9 mouse cellular contexts compared by ENCODE assay signal in the genomic region with DNA sequence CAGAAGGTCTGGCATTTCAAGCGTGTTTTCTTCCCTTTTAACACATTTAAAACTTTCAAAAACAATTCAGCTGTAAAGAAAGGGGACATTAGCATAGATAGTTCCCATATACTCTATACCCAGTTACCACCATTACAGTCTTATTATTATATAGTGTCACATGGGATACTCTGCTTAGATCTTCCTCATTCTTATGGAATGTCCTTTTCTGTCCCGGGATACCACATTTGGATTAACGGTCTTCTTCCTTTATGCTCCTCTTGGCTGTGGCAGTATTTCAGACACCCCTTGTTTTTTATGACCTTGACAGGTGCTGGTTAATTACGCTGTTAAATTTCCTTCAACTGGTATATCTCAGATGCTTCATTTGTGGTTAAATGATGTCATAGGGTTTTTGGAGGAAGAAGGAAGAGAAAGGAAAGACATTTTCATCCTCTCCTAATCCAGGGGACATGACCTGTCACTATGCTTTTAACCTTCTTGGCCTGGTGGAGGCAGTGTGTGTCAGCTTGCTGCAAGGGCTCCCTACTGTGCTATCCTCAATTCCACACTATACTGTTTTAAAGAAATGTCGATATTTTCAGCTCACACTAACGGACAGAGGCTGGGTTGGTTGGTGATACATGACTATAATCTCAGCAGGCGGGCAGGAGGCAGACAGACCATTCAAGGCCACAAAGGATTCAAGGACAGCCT. TPM values are rescaled to one million over a fixed set of nuclear protein-coding genes. Genes with fewer than 3 reads are reported as not detected.
A peak's percentile ranks its signal among the peaks of the same experiment; 100 is the strongest.
DNase-seq lines count a peak whose midpoint lies in the region; ATAC-seq and TF ChIP-seq lines count a peak whose summit lies in the region.
"Had no signal": no experiment of that assay in that cellular context is flagged by ENCODE, and none has a peak within 500 bp of the region (broad histone marks: within the 10 kb centered on the region; RNA-seq: fewer than 3 reads in every experiment).

No protein-coding gene starts in this region.

- 0 out of 2 replicates have a peak, but pooled peaks cover 11% of the 10 kb centered on the region for H3K27me3 ChIP-seq in embryonic facial prominence, embryonic 14.5 days (replicated peaks; ENCODE audit: control insufficient read depth, insufficient read depth, low read length)
- no peaks in the 10 kb centered on the region for H3K27me3 ChIP-seq in hindbrain, embryonic 14.5 days (ENCODE audit: control insufficient read depth, insufficient read depth, low read length)

- H3K4me3 ChIP-seq in lung, adult 2 months (replicated peaks; ENCODE audit: extremely low read depth, low read depth, low read length) = no peak overlapping the region
- H3K4me3 ChIP-seq in embryonic facial prominence, embryonic 14.5 days (ENCODE audit: low read depth, low read length) = no peak overlapping the region
- peak overlapping the region; percentile 67 for H3K4me3 ChIP-seq in hindbrain, embryonic 14.5 days (replicated peaks; ENCODE audit: low read length)

- peak overlapping the region; percentile 93; the same call in 1 of the 2 replicates for H3K4me2 ChIP-seq in embryonic facial prominence, embryonic 14.5 days (ENCODE audit: low read depth, low read length)
- peak overlapping the region; percentile 87 for H3K4me2 ChIP-seq in hindbrain, embryonic 14.5 days (replicated peaks)

- no peak for ATAC-seq in embryonic facial prominence, embryonic 14.5 days (ENCODE audit: low read depth)
- no peak for ATAC-seq in hindbrain, embryonic 14.5 days (ENCODE audit: low FRiP score)
- ATAC-seq: intestine, embryonic 16.5 days had no signal

- H3K9me3 ChIP-seq in embryonic facial prominence, embryonic 14.5 days (ENCODE audit: control insufficient read depth, low read length) = no peaks in the 10 kb centered on the region
- no peaks in the 10 kb centered on the region for H3K9me3 ChIP-seq in hindbrain, embryonic 14.5 days (ENCODE audit: control insufficient read depth, low read length)

- H3K9ac ChIP-seq in embryonic facial prominence, embryonic 14.5 days (ENCODE audit: low read depth, low read length) = no peak overlapping the region
- H3K9ac ChIP-seq in hindbrain, embryonic 14.5 days = no peak overlapping the region
- H3K9ac ChIP-seq: limb, embryonic 12.5 days had no signal

- WGBS in lung, adult 2 months = 44% methylated on average over 7 of the region's 7 CpGs
- WGBS in embryonic facial prominence, embryonic 14.5 days = 56% methylated on average over 7 of the region's 7 CpGs
- 44% methylated on average over 7 of the region's 7 CpGs for WGBS in hindbrain, embryonic 14.5 days

- no peak for DNase-seq in lung, adult 2 months
- no peak for DNase-seq in lung, postnatal 25 days (ENCODE audit: low spot score)
- no peak for DNase-seq in embryonic facial prominence, embryonic 14.5 days (ENCODE audit: low spot score)
- no peak for DNase-seq in hindbrain, embryonic 14.5 days (ENCODE audit: low spot score)
- peak; percentile 13 for DNase-seq in retina, embryonic 14.5 days (ENCODE audit: low spot score)
- DNase-seq in urinary bladder, adult 18-20 months (ENCODE audit: low spot score in 2 of 2) = no peak
- DNase-seq in ovary, postnatal 14 days (ENCODE audit: low spot score) = no peak

- TF ChIP-seq CTCF in lung, adult 2 months (IDR thresholded peaks at IDR 0.05; ENCODE audit: insufficient read depth, low read length) = peak; percentile 61; the same call in 1 of the 2 replicates

- no peaks in the 10 kb centered on the region; the same call in 1 of the 2 replicates for H3K4me1 ChIP-seq in lung, adult 2 months (ENCODE audit: control insufficient read depth, insufficient read depth, low read length)
- H3K4me1 ChIP-seq in embryonic facial prominence, embryonic 14.5 days (ENCODE audit: control insufficient read depth, insufficient read depth, low read length) = 0 out of 2 replicates have a peak, but pooled peaks cover 4% of the 10 kb centered on the region
- H3K4me1 ChIP-seq in hindbrain, embryonic 14.5 days (replicated peaks; ENCODE audit: control insufficient read depth, insufficient read depth, low read length) = peaks cover 13% of the 10 kb centered on the region; the same call in 1 of the 2 replicates

- no peak for TF ChIP-seq POLR2A in lung, adult 2 months (IDR thresholded peaks at IDR 0.05; ENCODE audit: borderline replicate concordance, extremely low read depth, low read depth, low read length)

- H3K27ac ChIP-seq in embryonic facial prominence, embryonic 14.5 days (replicated peaks; ENCODE audit: low read depth, low read length) = no peak overlapping the region
- no peak overlapping the region for H3K27ac ChIP-seq in hindbrain, embryonic 14.5 days
- H3K27ac ChIP-seq: limb, embryonic 12.5 days had no signal

- H3K36me3 ChIP-seq in embryonic facial prominence, embryonic 14.5 days (ENCODE audit: control insufficient read depth, insufficient read depth, low read length) = no peaks in the 10 kb centered on the region
- no peaks in the 10 kb centered on the region for H3K36me3 ChIP-seq in hindbrain, embryonic 14.5 days (replicated peaks; ENCODE audit: control insufficient read depth, insufficient read depth)
- H3K36me3 ChIP-seq: limb, embryonic 12.5 days had no signal

RNA-seq across cellular contexts. Expression of a gene that starts 2.3 kb away (rescaled TPM):
- polyA plus RNA-seq in lung, adult 2 months (2012; rRNA removed) = 13.4 and 16.6 TPM in 2 replicates
- 21.2 and 21.6 TPM in 2 replicates for polyA plus RNA-seq in embryonic facial prominence, embryonic 14.5 days (2014; fragmentation: Nextera tagmentation; extraction: Ambion mirVana)
- polyA plus RNA-seq in hindbrain, embryonic 14.5 days (2014; fragmentation: Nextera tagmentation; extraction: Ambion mirVana) = 33.9 and 34.0 TPM in 2 replicates

RNA-seq across cellular contexts. Expression of a gene that starts 40.7 kb away (rescaled TPM):
- 8.6 and 12.0 TPM in 2 replicates for polyA plus RNA-seq in lung, adult 2 months (2012; rRNA removed)
- polyA plus RNA-seq in embryonic facial prominence, embryonic 14.5 days (2014; fragmentation: Nextera tagmentation; extraction: Ambion mirVana) = 43.0 and 44.0 TPM in 2 replicates
- polyA plus RNA-seq in hindbrain, embryonic 14.5 days (2014; fragmentation: Nextera tagmentation; extraction: Ambion mirVana) = 38.0 and 38.1 TPM in 2 replicates

RNA-seq across cellular contexts. Expression of a gene that starts 58.5 kb away (rescaled TPM):
- 5.2 and 10.7 TPM in 2 replicates for polyA plus RNA-seq in lung, adult 2 months (2012; rRNA removed)
- 36.3 and 40.0 TPM in 2 replicates for polyA plus RNA-seq in embryonic facial prominence, embryonic 14.5 days (2014; fragmentation: Nextera tagmentation; extraction: Ambion mirVana)
- polyA plus RNA-seq in hindbrain, embryonic 14.5 days (2014; fragmentation: Nextera tagmentation; extraction: Ambion mirVana) = 20.3 and 21.8 TPM in 2 replicates

RNA-seq across cellular contexts. Expression of a gene that starts 59.2 kb away (rescaled TPM):
- 117 and 167 TPM in 2 replicates for polyA plus RNA-seq in lung, adult 2 months (2012; rRNA removed)
- 795 and 892 TPM in 2 replicates for polyA plus RNA-seq in embryonic facial prominence, embryonic 14.5 days (2014; fragmentation: Nextera tagmentation; extraction: Ambion mirVana)
- polyA plus RNA-seq in hindbrain, embryonic 14.5 days (2014; fragmentation: Nextera tagmentation; extraction: Ambion mirVana) = 757 and 881 TPM in 2 replicates
